In the genomic region with DNA sequence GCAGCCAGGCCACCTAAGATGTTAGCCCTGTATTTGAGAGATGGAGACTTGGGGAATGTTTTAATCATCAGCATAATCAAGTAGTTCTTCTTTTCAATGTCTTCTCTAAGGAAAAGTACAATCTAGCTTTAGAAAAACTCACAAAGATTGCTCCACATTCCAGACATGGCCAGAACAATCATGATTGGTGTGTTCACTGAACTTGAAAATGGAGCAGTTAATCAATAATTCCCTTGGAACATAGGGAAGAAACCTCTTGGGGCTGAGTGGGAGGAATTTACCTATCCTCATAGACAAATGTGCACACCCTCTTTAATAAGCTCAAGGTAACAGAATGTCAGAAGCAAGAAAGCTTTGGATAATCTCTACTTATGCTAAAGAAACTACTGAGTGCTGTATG, we compare ENCODE assay signal across 31 mouse cellular contexts.
"Had no signal": no experiment of that assay in that cellular context is flagged by ENCODE, and none has a peak within 500 bp of the region (broad histone marks: within the 10 kb centered on the region; RNA-seq: fewer than 3 reads in every experiment).

No protein-coding gene starts in this region.

- H3K27me3 ChIP-seq: heart, embryonic 13.5 days; heart, embryonic 15.5 days; hindbrain, embryonic 12.5 days; hindbrain, embryonic 13.5 days; hindbrain, embryonic 15.5 days; intestine, embryonic 15.5 days; kidney, embryonic 15.5 days had no signal

- H3K9me3 ChIP-seq: heart, embryonic 10.5 days; heart, embryonic 12.5 days; heart, embryonic 13.5 days; heart, embryonic 15.5 days; hindbrain, embryonic 10.5 days; hindbrain, embryonic 12.5 days; hindbrain, embryonic 13.5 days; hindbrain, embryonic 15.5 days; intestine, embryonic 15.5 days; kidney, embryonic 15.5 days had no signal

- H3K36me3 ChIP-seq: heart, embryonic 10.5 days; heart, embryonic 12.5 days; heart, embryonic 13.5 days; heart, embryonic 15.5 days; hindbrain, embryonic 10.5 days; hindbrain, embryonic 12.5 days; hindbrain, embryonic 13.5 days; hindbrain, embryonic 15.5 days; intestine, embryonic 15.5 days; kidney, embryonic 15.5 days had no signal

- DNase-seq: heart, adult 2 months; heart, postnatal 10 days; heart, postnatal 14 days; heart, postnatal 36 days; heart, postnatal 4 days; kidney, adult 11 months; kidney, postnatal 10 days; kidney, postnatal 25 days; kidney, postnatal 4 days; layer of hippocampus, adult 9-11 months; layer of hippocampus, postnatal 36 days had no signal

- H3K4me1 ChIP-seq: heart, embryonic 10.5 days; heart, embryonic 12.5 days; heart, embryonic 13.5 days; heart, embryonic 15.5 days; hindbrain, embryonic 10.5 days; hindbrain, embryonic 12.5 days; hindbrain, embryonic 13.5 days; hindbrain, embryonic 15.5 days; intestine, embryonic 15.5 days; kidney, embryonic 15.5 days had no signal

- H3K9ac ChIP-seq: heart, embryonic 12.5 days; heart, embryonic 13.5 days; heart, embryonic 15.5 days; hindbrain, embryonic 12.5 days; hindbrain, embryonic 13.5 days; hindbrain, embryonic 14.5 days; hindbrain, embryonic 15.5 days; intestine, embryonic 15.5 days; kidney, embryonic 15.5 days had no signal

- H3K27ac ChIP-seq: heart, adult 2 months; heart, embryonic 10.5 days; heart, embryonic 13.5 days; heart, embryonic 15.5 days; hindbrain, embryonic 10.5 days; hindbrain, embryonic 12.5 days; hindbrain, embryonic 13.5 days; hindbrain, embryonic 14.5 days; hindbrain, embryonic 15.5 days; hindbrain, postnatal 0 days; intestine, embryonic 15.5 days; kidney, embryonic 15.5 days; kidney, postnatal 0 days; layer of hippocampus, adult 2 months; left cerebral cortex, adult 2 months had no signal

- H3K4me2 ChIP-seq: heart, embryonic 11.5 days; heart, embryonic 12.5 days; heart, embryonic 13.5 days; heart, embryonic 15.5 days; hindbrain, embryonic 12.5 days; hindbrain, embryonic 13.5 days; hindbrain, embryonic 14.5 days; hindbrain, embryonic 15.5 days; intestine, embryonic 15.5 days; kidney, embryonic 15.5 days had no signal

- H3K4me3 ChIP-seq: heart, adult 2 months; heart, embryonic 10.5 days; heart, embryonic 12.5 days; heart, embryonic 13.5 days; heart, embryonic 15.5 days; hindbrain, embryonic 10.5 days; hindbrain, embryonic 12.5 days; hindbrain, embryonic 13.5 days; hindbrain, embryonic 15.5 days; intestine, embryonic 15.5 days; kidney, embryonic 15.5 days; layer of hippocampus, adult 2 months; left cerebral cortex, adult 2 months had no signal

- ATAC-seq: hindbrain, embryonic 16.5 days; hindbrain, postnatal 0 days; inflammation-experienced regulatory T-cells, adult 6 months; intestine, embryonic 15.5 days; intestine, embryonic 16.5 days; intestine, postnatal 0 days had no signal
